Mouse (Mus musculus) lung, postnatal 36 days (tissue): Measurements from ENCODE around the gene Rfx6.

Experiments
- DNase-seq: peaks from one replicate; pipeline ENCODE4 v3.0.0; 2022; ENCODE audit warnings: mixed read lengths

Gene Rfx6

GRCm38 (mm10) chr10:51677548-51678250, at the start of gene Rfx6:
Gene Rfx6, plus strand, starts transcription at chr10:51677756.
- peak; percentile 3 for DNase-seq

- peak; percentile 26 for DNase-seq
Observed at GRCm38 (mm10) chr10:51631411-51632136, 46.0 kb upstream of the Rfx6 start, which contains the start of gene Gprc6a. Gene Gprc6a, minus strand, starts transcription at chr10:51631461.

GRCm38 (mm10) chr10:51649506-51650221, 27.9 kb upstream of the Rfx6 start:
- DNase-seq, result no peak

GRCm38 (mm10) chr10:51657324-51657723, 20.2 kb upstream of the Rfx6 start:
- no peak for DNase-seq

GRCm38 (mm10) chr10:51669334-51669733, 8.2 kb upstream of the Rfx6 start:
- DNase-seq, result peak; percentile 9

- no peak for DNase-seq
Observed at GRCm38 (mm10) chr10:51671583-51671982, 6.0 kb upstream of the Rfx6 start.

- no peak for DNase-seq
Observed at GRCm38 (mm10) chr10:51672082-51672779, 5.3 kb upstream of the Rfx6 start.

GRCm38 (mm10) chr10:51678251-51678639, 689 bp downstream of the Rfx6 start:
- DNase-seq, result no peak

GRCm38 (mm10) chr10:51720904-51721303, 43.3 kb downstream of the Rfx6 start:
- no peak for DNase-seq

GRCm38 (mm10) chr10:51761436-51761835, 83.9 kb downstream of the Rfx6 start:
- DNase-seq, result no peak

GRCm38 (mm10) chr10:51763241-51763640, 85.7 kb downstream of the Rfx6 start:
- no peak for DNase-seq

GRCm38 (mm10) chr10:51768445-51768844, 90.9 kb downstream of the Rfx6 start:
- no peak for DNase-seq

- no peak for DNase-seq
Observed at GRCm38 (mm10) chr10:51769252-51769651, 91.7 kb downstream of the Rfx6 start.

- no peak for DNase-seq
Observed at GRCm38 (mm10) chr10:51779648-51780047, 102.1 kb downstream of the Rfx6 start.
